8 mouse cellular contexts compared by ENCODE assay signal in the genomic region with DNA sequence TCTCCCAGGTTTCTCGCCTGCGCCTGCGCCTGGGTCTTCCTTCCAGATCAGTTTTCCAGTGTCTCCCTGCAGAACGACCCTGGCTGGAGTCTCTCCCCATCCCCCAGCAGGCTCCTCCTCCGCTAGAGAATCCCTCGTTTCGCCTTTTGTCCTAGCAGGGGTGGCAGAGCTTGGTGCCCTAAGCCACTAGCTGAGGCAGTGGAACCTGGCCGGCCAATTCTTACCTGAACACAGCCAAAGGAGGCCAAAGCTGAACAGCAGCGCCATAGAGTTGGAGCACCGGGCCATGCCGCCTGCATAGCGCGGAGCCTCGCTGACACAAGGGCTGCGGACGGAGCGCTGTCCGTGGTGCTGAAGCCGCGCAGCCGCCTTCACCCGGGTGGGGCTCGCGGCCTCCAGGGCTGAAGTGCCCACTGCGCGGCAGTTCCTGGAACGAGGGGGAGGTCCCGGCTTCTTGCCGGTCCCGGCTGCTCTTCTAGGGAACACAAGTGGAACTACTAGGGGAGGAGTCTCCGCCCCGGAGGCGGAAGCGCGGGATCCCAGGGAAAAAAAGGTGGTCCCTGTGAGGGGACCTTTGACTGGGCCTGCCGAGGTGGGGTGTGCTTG. TPM values are rescaled to one million over a fixed set of nuclear protein-coding genes. Genes with fewer than 3 reads are reported as not detected.
DNase-seq lines count a peak whose midpoint lies in the region; ATAC-seq and TF ChIP-seq lines count a peak whose summit lies in the region.

A gene (minus strand): TSS at position 514 of the 606 bp plus-strand sequence.

- no peak within 1 kb of the TSS for H3K9ac ChIP-seq in embryonic facial prominence, embryonic 15.5 days
- H3K9ac ChIP-seq in heart, embryonic 11.5 days (ENCODE audit: low read depth, low read length) = no peak within 1 kb of the TSS
- H3K9ac ChIP-seq in liver, adult 2 months (ENCODE audit: low read depth, low read length) = no peak within 1 kb of the TSS

- peak; percentile 79 for ATAC-seq in embryonic facial prominence, embryonic 15.5 days (ENCODE audit: insufficient number of reproducible peaks, low FRiP score, low TSS enrichment, low read depth)
- ATAC-seq in heart, embryonic 11.5 days (replicated peaks; ENCODE audit: insufficient number of reproducible peaks, low FRiP score, low TSS enrichment) = peak; percentile 80
- peak; percentile 76 for ATAC-seq in monocyte, adult 5-6 weeks (replicated peaks; ENCODE audit: insufficient number of reproducible peaks, low FRiP score, low TSS enrichment, poor library complexity, severe bottlenecking)

- no peak for TF ChIP-seq POLR2A in bone marrow, adult 2 months (IDR thresholded peaks at IDR 0.05; ENCODE audit: borderline replicate concordance, control insufficient read depth, low read depth, low read length)
- no peak for TF ChIP-seq POLR2A in liver, adult 2 months (IDR thresholded peaks at IDR 0.05; ENCODE audit: extremely low read depth, insufficient read depth, low read length)

- no peaks in the 10 kb centered on the region for H3K9me3 ChIP-seq in embryonic facial prominence, embryonic 15.5 days (replicated peaks)
- H3K9me3 ChIP-seq in heart, embryonic 11.5 days (replicated peaks; ENCODE audit: control insufficient read depth, low read length) = no peaks in the 10 kb centered on the region

- no peak within 1 kb of the TSS for H3K4me3 ChIP-seq in bone marrow, adult 2 months (replicated peaks; ENCODE audit: control insufficient read depth, low read depth, low read length)
- peak within 1 kb of the TSS; percentile 11 for H3K4me3 ChIP-seq in embryonic facial prominence, embryonic 15.5 days (replicated peaks)
- H3K4me3 ChIP-seq in heart, embryonic 11.5 days (ENCODE audit: low read depth, low read length) = 0 out of 2 replicates have a peak within 1 kb of the TSS, but pooled peaks have one; percentile 3
- no peak within 1 kb of the TSS for H3K4me3 ChIP-seq in liver, adult 2 months (ENCODE audit: insufficient read depth, low read depth, low read length)

- no peak within 1 kb of the TSS for H3K27ac ChIP-seq in bone marrow, adult 2 months (ENCODE audit: control insufficient read depth, insufficient read depth, low read depth, low read length, poor library complexity)
- no peak within 1 kb of the TSS for H3K27ac ChIP-seq in embryonic facial prominence, embryonic 15.5 days (replicated peaks)
- no peak within 1 kb of the TSS for H3K27ac ChIP-seq in heart, embryonic 11.5 days (ENCODE audit: low read depth, low read length)
- no peak within 1 kb of the TSS for H3K27ac ChIP-seq in liver, adult 2 months (replicated peaks; ENCODE audit: insufficient read depth, low read depth, low read length)

- peak within 1 kb of the TSS; percentile 35 for H3K4me2 ChIP-seq in embryonic facial prominence, embryonic 15.5 days (replicated peaks)
- H3K4me2 ChIP-seq in heart, embryonic 11.5 days = peak within 1 kb of the TSS; percentile 52

- no peaks in the 10 kb centered on the region; the same call in 1 of the 2 replicates for H3K36me3 ChIP-seq in embryonic facial prominence, embryonic 15.5 days
- no peaks in the 10 kb centered on the region for H3K36me3 ChIP-seq in heart, embryonic 11.5 days (ENCODE audit: control insufficient read depth, insufficient read depth, low read length)
- no peaks in the 10 kb centered on the region for H3K36me3 ChIP-seq in liver, adult 2 months (ENCODE audit: control insufficient read depth, insufficient read depth, low read length)

- peak; percentile 2; the same call in 1 of the 2 replicates for TF ChIP-seq CTCF in bone marrow, adult 2 months (IDR thresholded peaks at IDR 0.05; ENCODE audit: control insufficient read depth, insufficient read depth, low read length)
- TF ChIP-seq CTCF in liver, adult 2 months (IDR thresholded peaks at IDR 0.05; ENCODE audit: low read depth, low read length) = 0 out of 2 replicates have a peak, but pooled peaks have one; percentile 4

- 3% methylated on average over 36 of the region's 36 CpGs for WGBS in bone marrow, adult 2 months
- under 1% methylated on average over 36 of the region's 36 CpGs for WGBS in embryonic facial prominence, embryonic 15.5 days
- 2% methylated on average over 36 of the region's 36 CpGs for WGBS in heart, embryonic 11.5 days (ENCODE audit: insufficient replicate concordance)
- WGBS in liver, adult 2 months = 2% methylated on average over 36 of the region's 36 CpGs

- H3K4me1 ChIP-seq in bone marrow, adult 2 months (ENCODE audit: control insufficient read depth, insufficient read depth, low read length) = peaks cover 1% of the 10 kb centered on the region; the same call in 1 of the 2 replicates
- peaks cover 8% of the 10 kb centered on the region for H3K4me1 ChIP-seq in embryonic facial prominence, embryonic 15.5 days
- H3K4me1 ChIP-seq in heart, embryonic 11.5 days (ENCODE audit: control insufficient read depth, insufficient read depth, low read length) = no peaks in the 10 kb centered on the region
- H3K4me1 ChIP-seq in liver, adult 2 months (ENCODE audit: control insufficient read depth, insufficient read depth, low read length) = peaks cover 1% of the 10 kb centered on the region; the same call in 1 of the 2 replicates

- H3K27me3 ChIP-seq in embryonic facial prominence, embryonic 15.5 days = peaks cover 17% of the 10 kb centered on the region
- peaks cover 13% of the 10 kb centered on the region for H3K27me3 ChIP-seq in heart, embryonic 11.5 days (ENCODE audit: control insufficient read depth, insufficient read depth, low read length)
- H3K27me3 ChIP-seq in liver, adult 2 months (ENCODE audit: control insufficient read depth, insufficient read depth, low read length) = no peaks in the 10 kb centered on the region

- no peaks in the 10 kb centered on the region for H3K79me2 ChIP-seq in liver, adult 2 months (ENCODE audit: control insufficient read depth, insufficient read depth, low read length)

- DNase-seq in CD4-positive helper T cell, adult 2 months (ENCODE audit: low read depth, low spot score) = peak; percentile 80
- DNase-seq in kidney, adult 8-10 months = peak; percentile 39 to 64
- DNase-seq in liver, adult 2 months (ENCODE audit: extremely low read depth, low read depth, low spot score) = peak; percentile 8
- DNase-seq in spleen, postnatal 4 days (ENCODE audit: low spot score in 2 of 2) = peak; percentile 74 to 91

RNA-seq across cellular contexts. Expression of the gene that starts here (rescaled TPM):
- polyA plus RNA-seq in bone marrow, adult 2 months (2011; ENCODE audit: insufficient read depth, insufficient read length, low replicate concordance, missing spikeins) = 0.14 and 0.32 TPM in 2 replicates
- 0.74 and 0.89 TPM in 2 replicates for polyA plus RNA-seq in embryonic facial prominence, embryonic 15.5 days (2015; fragmentation: Nextera tagmentation; extraction: Ambion mirVana)
- polyA plus RNA-seq in heart, embryonic 11.5 days (2014; fragmentation: Nextera tagmentation; extraction: Ambion mirVana) = 0.24 and 0.27 TPM in 2 replicates
- 0.28 and 0.54 TPM in 2 replicates for total RNA-seq in liver, adult 2 months (2014; rRNA removed)
- 0.42 and 0.68 TPM in 2 replicates for polyA plus RNA-seq in liver, adult 2 months (2012; rRNA removed)
- total RNA-seq in monocyte, adult 5-6 weeks (2017) = 1.2 to 1.6 TPM (median 1.3 TPM) in 3 replicates

Comparison
In these comparisons a context has a peak if more than half of its experiments do, and no peak if none do; other contexts are left out.
1. Peak in ATAC-seq, H3K4me3 ChIP-seq and H3K4me2 ChIP-seq in embryonic facial prominence, embryonic 15.5 days; RNA of the gene not detected or under 1 TPM.
2. Peak in ATAC-seq, H3K4me3 ChIP-seq and H3K4me2 ChIP-seq in heart, embryonic 11.5 days; RNA of the gene not detected or under 1 TPM.
3. Peak in DNase-seq in liver, adult 2 months; RNA of the gene not detected or under 1 TPM.
4. DNase-seq: peak in every context shown above with its lines; median percentile 82 in spleen, postnatal 4 days; 80 in CD4-positive helper T cell, adult 2 months; 52 in kidney, adult 8-10 months; 8 in liver, adult 2 months.